ENCODE assay signal across 11 mouse cellular contexts in genomic region chr11:62253380-62253779, GRCm38 (mm10).
"Had no signal": no experiment of that assay in that cellular context is flagged by ENCODE, and none has a peak within 500 bp of the region (broad histone marks: within the 10 kb centered on the region; RNA-seq: fewer than 3 reads in every experiment).

No protein-coding gene starts in this region.

- DNase-seq: kidney, adult 2 months; kidney, postnatal 25 days; lung, embryonic 14.5 days; lung, postnatal 10 days; thymus, postnatal 36 days had no signal

- H3K4me3 ChIP-seq: kidney, embryonic 15.5 days; left cerebral cortex, adult 2 months; limb, embryonic 15.5 days; liver, embryonic 12.5 days; midbrain, embryonic 12.5 days; neural tube, embryonic 13.5 days had no signal

- H3K36me3 ChIP-seq: kidney, embryonic 15.5 days; limb, embryonic 15.5 days; liver, embryonic 12.5 days; midbrain, embryonic 12.5 days; neural tube, embryonic 13.5 days had no signal

- H3K27ac ChIP-seq: kidney, embryonic 15.5 days; left cerebral cortex, adult 2 months; limb, embryonic 15.5 days; liver, embryonic 12.5 days; midbrain, embryonic 12.5 days; neural tube, embryonic 13.5 days had no signal

- H3K9me3 ChIP-seq: kidney, embryonic 15.5 days; limb, embryonic 15.5 days; liver, embryonic 12.5 days; midbrain, embryonic 12.5 days; neural tube, embryonic 13.5 days had no signal
